Mouse (Mus musculus) urinary bladder, postnatal 14 days (tissue): Measurements from ENCODE around the gene Fam102a.

ENCODE experiments used
- DNase-seq: peaks from one replicate; pipeline ENCODE4 v3.0.0; 2021; ENCODE audit warnings: low spot score

Gene Fam102a

GRCm38 (mm10) chr2:32608778-32609435 is 73.8 kb downstream of the Fam102a start:
- DNase-seq: no peak

- no peak for DNase-seq
Observed at GRCm38 (mm10) chr2:32610610-32611229, 75.6 kb downstream of the Fam102a start.

- no peak for DNase-seq
Observed at GRCm38 (mm10) chr2:32612274-32612673, 77.1 kb downstream of the Fam102a start.

GRCm38 (mm10) chr2:32617109-32617508 is 82.0 kb downstream of the Fam102a start:
- DNase-seq: no peak

- no peak for DNase-seq
Observed at GRCm38 (mm10) chr2:32617601-32618000, 82.5 kb downstream of the Fam102a start.

DNA sequence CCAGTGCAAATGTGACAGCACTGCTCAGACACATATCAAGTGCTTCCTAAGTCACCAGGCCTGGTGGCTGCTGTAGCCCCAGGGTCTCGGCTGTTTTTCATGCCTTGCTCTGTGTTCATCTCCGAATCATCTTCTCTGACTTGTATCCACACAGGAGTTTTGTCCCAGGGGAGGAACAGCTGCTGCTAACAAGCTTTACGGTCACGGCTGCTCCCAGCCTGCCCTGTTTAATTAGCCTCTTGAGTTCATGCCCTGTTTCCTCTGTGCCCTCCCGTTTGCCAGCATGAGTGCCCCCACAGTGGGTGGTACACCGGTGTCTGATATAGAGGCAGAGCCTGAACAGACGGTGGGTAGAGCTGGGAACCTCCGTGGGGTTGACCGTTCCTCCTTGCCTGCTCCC is 82.9 kb downstream of the Fam102a start:
- no peak for DNase-seq
